Mouse (Mus musculus) embryonic facial prominence, embryonic 12.5 days (tissue): ENCODE results near the gene Krtap19-1. TPM values are rescaled to one million over a fixed set of nuclear protein-coding genes. Genes with fewer than 3 reads are reported as not detected.

Source experiments
- ATAC-seq: fragments of 200-750 bp; cut with Nextera tagmentation; 2 replicates; pipeline ENCODE4 v1.8.0; 2017; ENCODE audit not compliant: insufficient number of reproducible peaks, insufficient read depth, low FRiP score, low TSS enrichment
- H3K27ac ChIP-seq: fragments of 300-500 bp; sonication (generic); 2 replicates; pipeline ENCODE4 v1.5.1; 2016; ENCODE audit warnings: mild to moderate bottlenecking
- H3K27me3 ChIP-seq: fragments of 300-500 bp; sonication (generic); 2 replicates; pipeline ENCODE4 v1.6.1; 2016; ENCODE audit warnings: mild to moderate bottlenecking, moderate library complexity
- H3K36me3 ChIP-seq: fragments of 300-500 bp; sonication (generic); 2 replicates; pipeline ENCODE4 v1.6.1; 2016; ENCODE audit warnings: mild to moderate bottlenecking
- H3K4me1 ChIP-seq: fragments of 300-500 bp; sonication (generic); 2 replicates; pipeline ENCODE4 v1.6.1; 2016
- H3K4me2 ChIP-seq: fragments of 300-500 bp; sonication (generic); replicated peaks from 2 replicates; pipeline ENCODE4 v1.6.1; 2016; ENCODE audit warnings: mild to moderate bottlenecking, moderate library complexity
- H3K4me3 ChIP-seq: fragments of 300-500 bp; sonication (generic); 2 replicates; pipeline ENCODE4 v1.5.1; 2016; ENCODE audit warnings: mild to moderate bottlenecking
- H3K9ac ChIP-seq: fragments of 300-500 bp; sonication (generic); 2 replicates; pipeline ENCODE4 v1.6.1; 2016; ENCODE audit warnings: mild to moderate bottlenecking, moderate library complexity
- H3K9me3 ChIP-seq: fragments of 300-500 bp; sonication (generic); 2 replicates; pipeline ENCODE4 v1.6.1; 2016; ENCODE audit warnings: mild to moderate bottlenecking, moderate library complexity
- WGBS: fragments of 180-500 bp; shearing (Covaris S2); methylation state at CpG from one replicate; pipeline ENCODE4 v1.1.7; 2016; 5-methylcytosine and 5-hydroxymethylcytosine counted together
- polyA plus RNA-seq: library from polyadenylated mRNA; unstranded; fragments of >200 nt; fragmentation: Nextera tagmentation; extraction: Ambion mirVana; gene quantifications from 2 replicates; pipeline ENCODE4 v1.2.1, GENCODE M21; 2016

Krtap19-1 gene
- polyA plus RNA-seq: not detected in 2 replicates

- 84% methylated on average over 6 of the region's 6 CpGs for WGBS
- no peaks in the 10 kb centered on the region for H3K27me3 ChIP-seq
- no peaks in the 10 kb centered on the region for H3K36me3 ChIP-seq
- no peak within 1 kb of the TSS for H3K27ac ChIP-seq
- H3K4me3 ChIP-seq: no peak within 1 kb of the TSS
- no peaks in the 10 kb centered on the region for H3K9me3 ChIP-seq
- H3K4me1 ChIP-seq: no peaks in the 10 kb centered on the region
- ATAC-seq: no peak
- H3K4me2 ChIP-seq: no peak within 1 kb of the TSS
- no peak within 1 kb of the TSS for H3K9ac ChIP-seq
Measured at GRCm38 (mm10) chr16:88869311-88869710, at the start of gene Krtap19-1. Gene Krtap19-1 (minus strand): TSS chr16:88869411.

- ATAC-seq: no peak
- no peak within 1 kb of the TSS for H3K9ac ChIP-seq
- H3K36me3 ChIP-seq: no peaks in the 10 kb centered on the region
- H3K4me3 ChIP-seq: no peak within 1 kb of the TSS
- WGBS: 93% methylated on average over 6 of the region's 6 CpGs
- no peaks in the 10 kb centered on the region for H3K9me3 ChIP-seq
- H3K4me2 ChIP-seq: no peak within 1 kb of the TSS
- H3K4me1 ChIP-seq: no peaks in the 10 kb centered on the region
- no peak within 1 kb of the TSS for H3K27ac ChIP-seq
- H3K27me3 ChIP-seq: no peaks in the 10 kb centered on the region
Measured at GRCm38 (mm10) chr16:88896357-88896756, 27.1 kb upstream of the Krtap19-1 start, which contains the start of gene Krtap19-5. Gene Krtap19-5 (minus strand): TSS chr16:88896457.

GRCm38 (mm10) chr16:88886870-88887269, 17.7 kb upstream of the Krtap19-1 start:
- H3K4me2 ChIP-seq: no peak overlapping the region
- H3K4me3 ChIP-seq: no peak overlapping the region
- H3K4me1 ChIP-seq: no peaks in the 10 kb centered on the region
- H3K9me3 ChIP-seq: no peaks in the 10 kb centered on the region
- H3K27me3 ChIP-seq: no peaks in the 10 kb centered on the region
- H3K36me3 ChIP-seq: no peaks in the 10 kb centered on the region
- 77% methylated on average over 6 of the region's 6 CpGs for WGBS
- no peak for ATAC-seq
- no peak overlapping the region for H3K9ac ChIP-seq
- H3K27ac ChIP-seq: no peak overlapping the region

- H3K4me3 ChIP-seq: no peak within 1 kb of the TSS
- no peaks in the 10 kb centered on the region for H3K27me3 ChIP-seq
- no peak within 1 kb of the TSS for H3K9ac ChIP-seq
- no peak within 1 kb of the TSS for H3K4me2 ChIP-seq
- H3K27ac ChIP-seq: no peak within 1 kb of the TSS
- no peak for ATAC-seq
- no peaks in the 10 kb centered on the region for H3K36me3 ChIP-seq
- no peaks in the 10 kb centered on the region for H3K4me1 ChIP-seq
- H3K9me3 ChIP-seq: no peaks in the 10 kb centered on the region
- WGBS: 89% methylated on average over 5 of the region's 5 CpGs
Measured at GRCm38 (mm10) chr16:88884989-88885388, 15.8 kb upstream of the Krtap19-1 start, which contains the start of gene Krtap19-4. Gene Krtap19-4 (minus strand): TSS chr16:88885089.

- Histone ChIP-seq H3K27me3 (no peaks in the 10 kb centered on the region), H3K4me3 (no peak within 1 kb of the TSS), H3K4me1 (no peaks in the 10 kb centered on the region), H3K9ac (no peak within 1 kb of the TSS), H3K4me2 (no peak within 1 kb of the TSS), H3K9me3 (no peaks in the 10 kb centered on the region), H3K36me3 (no peaks in the 10 kb centered on the region), H3K27ac (no peak within 1 kb of the TSS)
- 94% methylated on average over 2 of the region's 2 CpGs for WGBS
- ATAC-seq: no peak
Measured at GRCm38 (mm10) chr16:88877938-88878337, 8.7 kb upstream of the Krtap19-1 start, which contains the start of gene Krtap19-3. Gene Krtap19-3 (minus strand): TSS chr16:88878038.

- no peak for ATAC-seq
- Histone ChIP-seq H3K27ac (no peak within 1 kb of the TSS), H3K4me1 (no peaks in the 10 kb centered on the region), H3K9ac (no peak within 1 kb of the TSS), H3K9me3 (no peaks in the 10 kb centered on the region), H3K27me3 (no peaks in the 10 kb centered on the region), H3K4me3 (no peak within 1 kb of the TSS), H3K36me3 (no peaks in the 10 kb centered on the region), H3K4me2 (no peak within 1 kb of the TSS)
- WGBS: 90% methylated on average over 3 of the region's 3 CpGs
Measured at GRCm38 (mm10) chr16:88874169-88874568, 5.0 kb upstream of the Krtap19-1 start, which contains the start of gene Krtap19-2. Gene Krtap19-2 (minus strand): TSS chr16:88874269.

- H3K4me1 ChIP-seq: no peaks in the 10 kb centered on the region
- H3K4me3 ChIP-seq: no peak overlapping the region
- H3K27me3 ChIP-seq: no peaks in the 10 kb centered on the region
- H3K9me3 ChIP-seq: no peaks in the 10 kb centered on the region
- no peaks in the 10 kb centered on the region for H3K36me3 ChIP-seq
- no peak overlapping the region for H3K4me2 ChIP-seq
- H3K27ac ChIP-seq: no peak overlapping the region
- no peak overlapping the region for H3K9ac ChIP-seq
- 88% methylated on average over 4 of the region's 4 CpGs for WGBS
- no peak for ATAC-seq
Measured at GRCm38 (mm10) chr16:88864887-88865407, 4.3 kb downstream of the Krtap19-1 start.

GRCm38 (mm10) chr16:88851450-88851849, 17.8 kb downstream of the Krtap19-1 start:
- WGBS: 11% methylated on average over 5 of the region's 5 CpGs
- ATAC-seq: no peak

GRCm38 (mm10) chr16:88848558-88848957, 20.7 kb downstream of the Krtap19-1 start:
- H3K4me3 ChIP-seq: no peak overlapping the region
- no peak overlapping the region for H3K9ac ChIP-seq
- H3K27me3 ChIP-seq: no peaks in the 10 kb centered on the region
- WGBS: 80% methylated on average over 4 of the region's 4 CpGs
- H3K36me3 ChIP-seq: no peaks in the 10 kb centered on the region
- H3K9me3 ChIP-seq: no peaks in the 10 kb centered on the region
- H3K27ac ChIP-seq: no peak overlapping the region
- no peak for ATAC-seq
- H3K4me1 ChIP-seq: no peaks in the 10 kb centered on the region
- H3K4me2 ChIP-seq: no peak overlapping the region

More at GRCm38 (mm10) chr16:88851450-88851849, 17.8 kb downstream of the Krtap19-1 start:
- H3K9ac ChIP-seq: no peak overlapping the region
- no peak overlapping the region for H3K4me3 ChIP-seq
- H3K36me3 ChIP-seq: no peaks in the 10 kb centered on the region
- no peaks in the 10 kb centered on the region for H3K27me3 ChIP-seq
- no peak overlapping the region for H3K27ac ChIP-seq
- H3K4me2 ChIP-seq: no peak overlapping the region
- no peaks in the 10 kb centered on the region for H3K9me3 ChIP-seq
- H3K4me1 ChIP-seq: no peaks in the 10 kb centered on the region

- Histone ChIP-seq H3K27me3 (no peaks in the 10 kb centered on the region), H3K4me3 (no peak overlapping the region), H3K36me3 (no peaks in the 10 kb centered on the region), H3K9me3 (no peaks in the 10 kb centered on the region), H3K4me1 (no peaks in the 10 kb centered on the region), H3K4me2 (no peak overlapping the region), H3K27ac (no peak overlapping the region), H3K9ac (no peak overlapping the region)
- ATAC-seq: no peak
- 85% methylated on average over 1 of the region's 1 CpGs for WGBS
Measured at GRCm38 (mm10) chr16:88847363-88847762, 21.8 kb downstream of the Krtap19-1 start.

GRCm38 (mm10) chr16:88826978-88827377, 42.2 kb downstream of the Krtap19-1 start:
- H3K4me1 ChIP-seq: no peaks in the 10 kb centered on the region
- H3K4me2 ChIP-seq: no peak overlapping the region

GRCm38 (mm10) chr16:88826095-88826652, 43.0 kb downstream of the Krtap19-1 start, which contains the start of gene Krtap14:
Gene Krtap14 (minus strand): TSS chr16:88826145.
- no peaks in the 10 kb centered on the region for H3K9me3 ChIP-seq
- 30% methylated on average over 9 of the region's 9 CpGs for WGBS
- H3K36me3 ChIP-seq: no peaks in the 10 kb centered on the region
- no peak within 1 kb of the TSS for H3K4me2 ChIP-seq
- no peak within 1 kb of the TSS for H3K27ac ChIP-seq
- no peak for ATAC-seq
- no peak within 1 kb of the TSS for H3K4me3 ChIP-seq
- no peak within 1 kb of the TSS for H3K9ac ChIP-seq
- no peaks in the 10 kb centered on the region for H3K4me1 ChIP-seq
- H3K27me3 ChIP-seq: no peaks in the 10 kb centered on the region

More at GRCm38 (mm10) chr16:88826978-88827377, 42.2 kb downstream of the Krtap19-1 start:
- 26% methylated on average over 3 of the region's 3 CpGs for WGBS
- Histone ChIP-seq H3K9ac (no peak overlapping the region), H3K4me3 (no peak overlapping the region), H3K9me3 (no peaks in the 10 kb centered on the region), H3K27me3 (no peaks in the 10 kb centered on the region), H3K27ac (no peak overlapping the region), H3K36me3 (no peaks in the 10 kb centered on the region)
- no peak for ATAC-seq
